Mouse (Mus musculus): ENCODE data around the gene Homer1.

Homer1 gene

DNA sequence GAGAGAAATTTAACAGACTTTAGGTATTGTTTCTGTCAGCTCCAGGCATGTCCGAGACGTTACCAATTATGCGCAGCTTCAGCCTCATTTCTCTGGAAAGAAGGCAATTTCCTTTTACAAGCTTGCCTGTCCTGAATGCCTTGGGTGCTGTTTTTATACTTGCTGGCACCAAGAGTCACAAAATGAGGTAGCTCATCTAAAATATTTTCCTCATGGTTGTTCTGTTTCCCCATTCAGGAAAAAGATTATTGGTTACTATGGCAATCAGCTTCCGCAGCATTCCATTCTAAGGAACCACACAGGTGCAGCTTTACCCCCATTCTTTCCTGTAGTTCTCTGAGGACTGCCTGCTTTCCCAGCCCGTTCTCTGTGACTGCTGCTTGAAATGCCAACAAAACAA is at the start of gene Homer1:
Gene Homer1, plus strand, starts transcription at position 320 of the 400 bp plus-strand sequence.
- in situ Hi-C loops (cut with MboI, MseI), result no loop called here

DNA sequence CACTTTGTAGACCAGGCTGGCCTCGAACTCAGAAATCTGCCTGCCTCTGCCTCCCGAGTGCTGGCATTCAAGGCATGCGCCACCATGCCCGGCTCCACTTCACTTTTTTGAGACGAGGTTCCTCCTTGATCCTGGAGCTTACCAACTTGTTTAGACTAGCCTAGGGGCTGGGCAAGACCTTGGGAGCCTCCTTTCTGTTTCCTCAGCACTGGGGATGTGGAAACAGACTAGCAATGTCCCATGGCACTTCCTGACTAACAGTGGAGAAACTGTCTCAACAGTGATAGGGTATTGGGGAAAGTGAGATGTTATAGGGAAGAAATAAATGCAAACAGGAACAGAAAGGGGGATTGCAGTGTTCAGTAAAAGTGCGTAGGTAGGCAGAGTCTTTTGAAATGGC is 47.7 kb upstream of the Homer1 start:
- in situ Hi-C loops (cut with MboI, MseI), result loop anchor here (5.0 kb wide), 1 partner anchor 41 kb away; no protein-coding TSS in a partner anchor

DNA sequence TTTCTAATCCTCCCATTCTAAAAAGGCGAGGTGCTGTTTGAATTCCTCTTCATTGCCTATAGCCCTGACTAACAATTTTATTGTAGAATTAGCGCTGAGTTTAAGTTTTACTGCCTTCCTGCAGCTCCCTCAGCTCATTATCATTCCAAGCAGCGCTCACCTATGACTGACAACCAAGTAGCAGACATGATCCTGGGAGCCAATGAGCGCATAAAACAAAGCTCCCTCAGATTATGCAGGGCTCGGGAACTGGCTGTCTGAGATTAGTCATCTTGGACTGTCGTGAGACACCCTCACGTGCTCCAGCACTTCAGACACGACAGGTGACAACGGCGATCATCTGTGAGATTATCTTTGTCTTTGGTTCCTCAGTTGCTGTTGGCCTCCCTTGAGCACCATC is 47.3 kb upstream of the Homer1 start:
- in situ Hi-C loops (cut with MboI, MseI), result loop anchor here (5.0 kb wide), 1 partner anchor 40 kb away; no protein-coding TSS in a partner anchor

DNA sequence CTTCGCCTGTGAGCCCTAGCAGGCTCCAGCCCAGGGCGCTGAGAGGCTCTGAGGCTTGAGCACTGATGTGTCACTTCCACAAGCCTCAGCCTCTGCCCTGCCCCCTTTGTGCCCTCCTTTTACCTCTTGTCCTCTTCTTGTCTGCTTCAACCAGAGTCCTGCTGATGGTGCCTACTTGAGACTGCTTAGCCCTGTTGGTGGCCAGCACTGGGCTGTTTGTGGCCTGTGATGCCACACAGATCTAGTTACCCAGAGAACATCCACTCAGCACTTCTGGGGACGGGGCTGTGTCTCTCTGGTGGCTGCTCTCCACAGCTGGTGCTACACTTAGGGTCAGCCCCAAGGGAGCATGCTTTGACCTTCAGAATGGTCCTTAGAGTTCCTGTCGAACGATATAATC is 46.5 kb upstream of the Homer1 start:
- in situ Hi-C loops (cut with MboI, MseI), result loop anchor here (5.0 kb wide), 1 partner anchor 39 kb away; no protein-coding TSS in a partner anchor

DNA sequence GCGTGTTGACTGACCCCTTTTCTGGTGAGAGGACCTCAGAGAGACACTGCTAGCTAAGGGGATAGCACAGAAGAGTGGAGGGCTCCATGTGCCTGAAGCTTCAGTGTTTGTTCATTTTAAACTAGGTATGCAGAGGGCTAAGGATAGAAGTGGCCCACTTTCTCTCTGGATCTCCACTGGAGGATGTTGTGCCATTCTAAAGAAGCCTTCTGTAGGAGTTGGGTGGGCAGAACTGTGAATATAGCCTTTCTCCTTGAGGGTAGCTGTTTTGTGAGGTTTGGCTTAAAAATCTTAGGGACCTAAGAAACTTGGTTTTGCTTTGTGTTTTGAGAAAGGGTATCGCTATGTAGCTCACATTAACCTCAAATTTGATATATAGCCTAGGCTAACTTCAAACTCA is 32.3 kb upstream of the Homer1 start:
- in situ Hi-C loops (cut with MboI, MseI), result no loop called here

DNA sequence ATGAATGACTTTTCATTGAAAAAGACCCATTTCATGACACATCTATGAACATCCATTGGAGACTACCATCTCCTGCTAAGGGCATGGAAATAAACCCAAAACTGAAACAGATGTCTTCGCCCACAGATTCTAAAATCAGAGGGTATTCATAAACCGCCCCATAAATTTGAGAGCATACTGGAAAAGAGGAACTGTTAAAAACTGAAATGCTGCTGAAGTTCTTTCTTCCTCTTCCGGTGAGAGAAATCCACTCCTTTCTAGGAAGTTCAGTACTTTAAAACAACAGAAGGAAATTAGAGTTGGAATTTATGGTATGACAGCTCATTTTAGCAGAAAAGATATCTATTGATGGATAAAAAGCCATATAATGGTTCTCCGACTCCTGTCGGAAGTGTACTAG is 1.1 kb downstream of the Homer1 start:
- in situ Hi-C loops (cut with MboI, MseI), result no loop called here

DNA sequence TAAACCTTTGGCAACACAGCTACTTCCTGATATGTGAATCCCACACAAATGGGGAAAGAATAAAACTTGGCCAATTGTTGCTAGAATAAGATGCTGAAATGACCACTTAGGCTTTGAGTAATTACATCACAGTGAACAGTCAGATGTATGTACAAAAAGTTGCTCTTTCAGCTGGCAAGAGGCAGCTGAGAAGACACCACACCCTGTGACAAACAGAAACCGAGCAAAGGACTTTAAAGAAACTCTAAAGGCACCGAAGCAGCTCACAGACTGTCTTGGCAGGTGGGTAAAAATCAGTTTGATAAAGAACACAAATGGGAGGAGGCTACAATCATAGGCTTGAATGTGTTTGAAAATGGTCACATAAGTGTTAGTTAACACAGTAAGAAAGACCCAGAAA is 1.6 kb downstream of the Homer1 start:
- in situ Hi-C loops (cut with MboI, MseI), result no loop called here

DNA sequence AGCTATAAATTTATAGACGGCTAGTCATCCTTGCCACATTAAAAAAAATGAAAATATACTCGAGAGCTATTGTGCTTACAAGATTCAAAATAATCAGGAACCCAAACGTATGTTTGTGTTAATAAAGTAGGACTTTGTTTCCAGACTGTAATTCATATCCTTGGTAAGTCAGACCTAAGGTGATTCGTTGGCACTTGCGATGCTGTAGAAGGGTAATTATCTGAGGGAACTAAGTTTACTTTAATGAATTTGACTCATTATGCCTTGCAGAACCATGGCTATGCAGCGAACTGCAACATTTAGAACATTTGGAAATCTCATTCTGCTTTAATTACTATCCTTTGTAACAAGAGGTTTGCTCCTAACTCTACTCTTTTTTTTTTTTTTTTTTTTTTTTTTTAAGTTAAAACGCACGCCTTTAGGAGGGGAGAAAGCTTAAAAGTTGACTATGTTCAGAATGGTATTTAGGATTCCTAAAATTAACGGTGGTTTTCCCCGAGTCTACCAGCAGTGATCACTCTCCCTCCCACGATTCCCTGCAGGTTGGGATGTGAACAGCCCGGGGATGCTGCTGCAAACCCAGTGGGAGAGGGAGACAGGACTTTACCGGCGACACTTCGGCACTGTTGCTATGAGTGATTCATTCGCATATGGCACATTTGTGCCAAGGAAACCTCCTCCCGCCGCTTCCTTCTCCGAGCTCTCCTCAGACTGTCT is 3.6 kb downstream of the Homer1 start:
- in situ Hi-C loops (cut with MboI, MseI), result no loop called here

DNA sequence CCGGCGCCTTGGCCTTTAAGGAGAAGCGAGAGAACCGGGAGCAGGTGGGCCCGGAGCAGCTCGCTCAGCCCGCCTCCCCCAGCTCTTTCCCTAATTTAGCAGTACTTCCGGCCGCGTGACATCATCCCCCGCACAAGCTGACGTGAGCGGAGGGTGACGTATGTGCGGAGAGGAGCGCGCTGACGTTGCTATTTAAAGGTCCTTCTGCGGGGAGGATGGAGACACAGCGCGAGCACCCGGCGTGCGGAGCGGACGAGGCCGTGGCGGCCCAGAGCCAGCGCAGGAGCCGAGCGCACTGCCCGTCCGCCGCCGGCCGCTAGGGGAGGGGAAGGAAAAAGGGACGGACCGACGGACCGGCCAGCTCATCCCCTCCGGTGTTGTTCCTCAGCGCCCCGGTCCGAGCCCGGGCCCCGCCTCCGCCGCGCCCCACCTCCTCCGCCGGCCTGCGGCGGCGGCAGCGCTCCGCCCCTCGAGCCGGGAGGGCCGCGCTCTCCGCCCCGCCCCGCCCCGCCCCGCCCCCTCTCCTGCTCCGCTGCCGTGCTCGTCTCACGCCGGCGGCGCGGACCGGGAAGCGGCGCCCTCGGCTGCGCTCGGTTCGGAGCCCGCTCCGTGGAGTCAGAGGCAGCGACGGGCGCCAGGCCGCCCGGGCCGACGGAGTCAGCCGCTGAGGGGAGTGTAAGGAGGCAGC is 4.3 kb downstream of the Homer1 start:
- in situ Hi-C loops (cut with MboI, MseI), result no loop called here

DNA sequence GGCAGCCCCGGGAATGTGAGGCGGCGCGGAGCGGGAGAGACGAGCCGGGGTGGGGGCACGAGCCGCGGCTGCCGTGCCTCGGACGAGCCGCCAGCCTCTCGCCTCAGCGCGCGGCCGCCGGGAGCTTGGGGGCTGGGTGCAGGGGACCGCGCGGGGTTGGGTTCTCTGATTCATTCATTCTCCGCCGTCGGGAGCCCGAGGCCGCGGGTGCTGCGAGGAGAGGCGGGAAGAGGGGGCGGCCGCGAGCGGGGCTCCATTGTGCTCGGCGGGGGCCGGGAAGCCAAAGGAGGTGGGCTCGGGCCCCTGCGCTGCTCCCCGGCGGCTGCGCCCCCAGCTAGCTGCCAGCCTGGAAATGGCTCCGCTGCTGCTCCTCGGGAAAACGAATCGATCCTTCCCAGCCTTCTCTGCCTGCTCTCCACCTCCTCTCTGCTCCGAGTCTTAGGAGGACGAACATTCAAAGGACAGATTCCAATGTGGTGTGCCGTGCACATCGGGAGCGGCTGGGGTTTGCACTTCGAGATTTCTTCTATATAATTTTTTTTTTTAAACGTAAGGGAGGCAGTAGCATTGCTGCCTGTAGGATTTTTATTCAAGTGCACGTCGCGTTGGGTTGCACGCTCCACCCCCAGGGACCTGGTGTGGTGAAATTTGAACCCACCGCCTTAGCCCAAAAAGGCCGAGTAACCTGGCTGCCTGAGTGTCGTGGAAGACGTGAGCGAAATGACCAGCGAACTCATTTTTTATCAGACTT is 5.0 kb downstream of the Homer1 start:
- in situ Hi-C loops (cut with MboI, MseI), result no loop called here

DNA sequence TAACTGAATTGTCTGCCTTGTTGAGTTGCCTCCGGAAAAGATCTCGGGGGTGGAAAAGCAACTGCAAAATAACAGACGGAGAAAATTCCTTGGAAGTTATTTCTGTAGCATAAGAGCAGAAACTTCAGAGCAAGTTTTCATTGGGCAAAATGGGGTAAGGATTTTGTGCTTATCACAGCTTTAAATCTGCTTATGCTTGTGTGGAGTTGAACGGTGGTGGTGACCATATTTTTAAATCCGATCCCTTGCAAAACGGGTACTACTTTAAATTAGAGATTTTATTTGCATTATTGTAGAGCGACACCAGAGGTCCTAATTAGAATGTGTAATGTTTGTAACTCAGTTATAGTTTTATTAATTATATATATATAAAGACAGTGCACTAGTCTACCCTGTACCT is 5.7 kb downstream of the Homer1 start:
- in situ Hi-C loops (cut with MboI, MseI), result no loop called here

DNA sequence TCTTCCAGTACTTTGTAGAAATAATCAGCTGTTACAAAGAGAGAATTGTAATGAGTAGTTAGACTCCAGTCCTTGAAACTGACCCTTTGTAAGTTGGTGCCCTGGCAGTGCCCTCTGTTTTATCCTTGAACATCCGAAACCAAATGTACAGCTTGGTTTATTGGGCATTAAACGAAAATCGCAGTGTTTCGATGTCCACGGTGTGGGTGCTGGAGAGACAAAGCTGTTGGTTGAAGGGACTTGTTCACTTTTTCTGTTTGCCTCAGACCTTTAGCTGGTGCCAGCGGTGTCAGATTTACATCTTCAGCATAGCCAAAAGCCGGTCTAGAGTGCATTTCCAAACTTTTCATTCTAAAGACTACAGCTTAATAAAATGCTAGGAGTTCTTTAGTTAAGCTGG is 6.2 kb downstream of the Homer1 start:
- in situ Hi-C loops (cut with MboI, MseI), result no loop called here

DNA sequence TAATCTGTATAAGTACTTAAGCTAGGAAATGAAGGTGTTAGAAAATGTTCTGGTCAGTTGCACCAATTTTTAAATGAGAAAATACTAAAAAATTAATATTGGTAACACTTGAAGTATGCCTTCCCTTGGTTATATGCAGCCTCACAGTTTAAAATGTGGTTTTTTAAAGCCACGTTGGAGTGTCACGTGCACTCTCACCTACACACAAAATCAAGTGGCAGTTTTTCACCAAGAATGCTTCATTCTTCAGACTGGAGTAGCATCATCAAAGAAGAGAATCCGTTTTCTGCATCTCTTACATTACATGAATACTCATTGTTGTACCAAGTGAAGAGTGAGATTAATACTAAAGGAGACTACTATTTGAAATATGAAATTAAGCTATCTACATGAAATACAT is 7.1 kb downstream of the Homer1 start:
- in situ Hi-C loops (cut with MboI, MseI), result no loop called here

DNA sequence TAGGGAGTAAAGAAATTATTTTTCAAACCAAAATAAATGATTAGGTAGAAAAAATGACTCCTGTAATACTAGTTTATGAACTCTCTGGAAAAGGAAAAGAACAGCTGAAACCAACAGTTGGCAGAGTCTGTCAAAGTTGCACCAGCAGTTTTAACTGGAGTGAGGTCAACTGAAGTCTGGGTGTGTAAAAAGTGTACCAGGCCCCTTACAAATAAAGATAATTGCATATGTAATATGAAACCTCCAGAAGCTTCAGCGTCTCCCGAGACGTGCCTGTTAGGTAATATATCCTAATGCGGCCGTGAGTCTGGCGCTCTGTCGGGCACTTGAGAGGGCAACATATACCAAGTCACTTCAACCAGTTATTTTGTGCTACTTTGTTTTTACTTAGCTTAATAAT is 8.3 kb downstream of the Homer1 start:
- in situ Hi-C loops (cut with MboI, MseI), result no loop called here

DNA sequence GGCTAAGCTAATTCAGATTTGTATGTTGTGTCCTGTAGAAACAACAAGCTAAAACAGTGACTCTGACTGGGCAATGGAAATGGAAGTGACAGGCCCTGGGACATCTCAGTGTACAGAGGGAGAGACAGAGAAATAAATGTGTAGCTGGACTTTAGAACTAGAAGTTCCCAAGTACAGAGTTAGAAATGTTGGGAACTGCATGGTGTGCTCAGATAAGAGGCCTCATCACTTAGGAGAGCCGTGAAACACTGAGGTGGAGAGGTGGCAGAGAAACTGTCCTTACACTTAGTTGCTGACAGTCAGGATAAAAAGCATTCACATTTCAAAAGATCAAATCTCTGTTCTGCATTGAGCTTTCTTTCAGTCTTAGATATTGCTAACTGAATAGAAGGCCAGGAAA is 9.9 kb downstream of the Homer1 start:
- in situ Hi-C loops (cut with MboI, MseI), result no loop called here

DNA sequence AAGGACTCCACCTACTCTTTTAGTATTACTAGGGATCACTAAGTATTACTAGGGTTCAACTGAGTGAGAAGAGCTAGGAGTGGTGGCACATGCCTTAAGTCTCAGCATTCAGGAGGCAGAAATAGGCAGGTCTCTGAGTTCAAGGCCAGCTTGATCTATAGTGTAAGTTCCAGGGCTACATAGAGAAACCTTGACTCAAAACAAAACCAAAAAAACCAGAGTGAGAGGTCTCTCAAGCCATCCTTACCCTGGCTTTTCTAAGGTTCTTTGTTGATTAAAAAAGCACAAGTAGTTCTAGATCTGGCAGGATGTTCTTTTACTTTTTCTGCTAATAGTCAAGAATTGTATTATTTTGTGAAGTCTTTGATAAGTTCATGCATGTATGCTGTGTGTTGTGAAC is 13.1 kb downstream of the Homer1 start:
- in situ Hi-C loops (cut with MboI, MseI), result no loop called here

DNA sequence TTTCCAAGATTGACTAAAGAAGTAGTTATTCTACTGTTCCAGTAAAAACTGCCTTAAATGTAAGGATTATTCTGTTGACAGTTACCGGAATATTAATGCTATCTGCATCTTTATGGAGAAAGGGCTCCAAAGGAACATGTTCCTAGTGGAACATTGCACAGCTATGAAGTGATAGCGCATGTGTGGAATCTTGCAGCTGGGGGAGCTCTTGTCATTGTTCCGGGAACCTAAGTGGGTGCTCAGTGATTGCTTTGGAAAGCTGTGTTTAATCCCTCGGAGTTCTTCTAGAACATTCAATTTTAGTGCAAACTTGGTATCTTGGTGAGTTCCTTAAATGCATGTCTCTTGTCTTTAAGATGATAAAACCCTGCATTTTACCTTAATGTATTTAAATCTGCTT is 14.9 kb downstream of the Homer1 start:
- in situ Hi-C loops (cut with MboI, MseI), result no loop called here

DNA sequence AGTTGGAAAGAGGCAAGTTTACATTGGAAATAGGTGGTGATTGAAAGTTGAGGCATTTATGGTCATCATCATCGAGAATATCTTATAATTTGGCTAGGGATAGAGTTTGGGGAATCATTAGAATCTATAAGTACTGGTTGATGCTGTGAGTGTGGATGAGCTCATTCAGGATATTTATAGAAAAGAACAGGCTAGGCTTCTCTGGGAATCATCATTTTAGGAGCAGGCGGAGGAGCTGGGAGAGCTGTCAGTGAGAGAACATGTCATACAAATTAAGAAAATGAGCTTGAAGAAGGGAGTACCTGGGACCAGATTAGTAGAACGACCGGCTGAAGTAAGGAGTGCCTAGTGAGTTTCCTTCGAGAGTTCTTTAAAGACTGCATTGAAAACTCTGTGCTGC is 20.7 kb downstream of the Homer1 start:
- in situ Hi-C loops (cut with MboI, MseI), result no loop called here

DNA sequence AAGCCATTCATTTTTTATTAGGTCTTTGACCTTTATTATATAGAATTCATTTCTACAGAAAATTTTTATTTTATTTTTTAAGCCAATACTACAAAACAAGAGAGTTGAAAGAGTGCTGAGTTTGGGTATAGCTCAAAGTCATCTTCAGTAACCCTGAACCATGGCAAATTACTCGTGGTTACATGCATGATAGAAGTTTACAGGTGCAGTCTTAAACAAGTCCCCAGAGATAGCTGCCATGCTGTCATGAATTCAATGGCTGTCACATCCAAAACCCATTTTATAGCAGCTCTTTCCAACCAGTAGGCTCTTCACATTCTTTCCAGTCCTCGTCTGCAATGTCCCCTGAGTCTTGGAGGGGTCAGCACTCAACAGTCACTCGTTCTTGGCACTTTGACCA is 26.9 kb downstream of the Homer1 start:
- in situ Hi-C loops (cut with MboI, MseI), result no loop called here

DNA sequence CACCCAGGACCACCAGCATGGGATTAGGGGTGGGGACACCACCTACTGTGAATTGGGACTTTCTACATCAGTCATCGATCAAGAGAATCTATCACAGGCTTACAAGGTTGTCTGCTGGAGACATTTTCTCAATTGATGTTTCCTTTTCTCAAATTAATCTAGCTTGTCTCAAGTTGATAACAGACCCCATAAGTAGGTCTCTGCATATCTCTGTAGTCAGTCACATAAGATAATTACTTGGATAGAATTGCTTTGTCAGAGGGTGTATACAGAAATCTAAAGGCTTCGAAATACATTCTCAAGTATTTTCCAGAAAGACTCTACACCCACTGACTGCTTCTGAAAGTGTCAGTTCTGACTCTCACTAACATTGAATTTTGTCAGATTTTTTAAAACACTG is 32.3 kb downstream of the Homer1 start:
- in situ Hi-C loops (cut with MboI, MseI), result loop anchor here (10.0 kb wide), 1 partner anchor 237 kb away; no protein-coding TSS in a partner anchor

DNA sequence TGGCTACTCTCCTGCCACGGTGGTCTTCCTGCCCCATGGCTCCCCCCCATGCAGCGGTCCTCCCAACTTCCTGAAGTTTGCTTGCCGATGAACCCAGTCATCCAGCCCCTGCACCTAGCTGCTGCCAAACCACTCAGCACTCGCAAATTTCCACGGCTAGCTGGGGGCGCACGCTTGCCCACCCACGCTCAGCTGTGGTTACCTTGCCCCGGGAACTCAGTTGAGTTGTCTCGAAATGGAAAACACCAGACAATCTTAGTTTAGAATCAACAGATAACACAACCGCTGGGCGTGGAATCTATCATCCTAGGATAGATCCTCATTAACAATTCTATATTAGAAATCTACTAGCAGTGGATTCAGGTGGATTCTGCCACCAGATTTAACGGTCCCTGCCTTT is 33.1 kb downstream of the Homer1 start:
- in situ Hi-C loops (cut with MboI, MseI), result loop anchor here (10.0 kb wide), 1 partner anchor 238 kb away; no protein-coding TSS in a partner anchor

DNA sequence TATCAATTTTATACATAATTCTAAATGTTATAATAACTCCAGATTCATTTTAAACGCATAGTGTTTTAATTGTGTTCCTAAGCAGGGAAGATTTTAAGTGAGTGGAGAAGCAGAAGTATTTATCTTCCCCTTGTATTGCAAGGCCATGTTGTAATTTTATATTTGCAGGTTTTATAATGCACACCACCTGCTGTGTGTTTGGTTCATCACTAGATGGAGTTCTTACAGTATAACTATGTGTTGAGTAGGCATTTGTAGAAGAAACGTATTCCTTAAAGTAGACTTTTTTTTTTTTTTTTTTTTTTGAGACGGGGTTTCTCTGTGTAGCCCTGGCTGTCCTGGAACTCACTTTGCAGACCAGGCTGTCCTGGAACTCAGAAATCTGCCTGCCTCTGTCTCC is 35.9 kb downstream of the Homer1 start:
- in situ Hi-C loops (cut with MboI, MseI), result loop anchor here (10.0 kb wide), 1 partner anchor 241 kb away; no protein-coding TSS in a partner anchor
